Mouse (Mus musculus): Measurements from ENCODE around the gene Txnip. TPM values are rescaled to one million over a fixed set of nuclear protein-coding genes. Genes with fewer than 3 reads are reported as not detected.

Txnip gene
- polyA plus RNA-seq, 1 experiment: 22.7 TPM

DNA sequence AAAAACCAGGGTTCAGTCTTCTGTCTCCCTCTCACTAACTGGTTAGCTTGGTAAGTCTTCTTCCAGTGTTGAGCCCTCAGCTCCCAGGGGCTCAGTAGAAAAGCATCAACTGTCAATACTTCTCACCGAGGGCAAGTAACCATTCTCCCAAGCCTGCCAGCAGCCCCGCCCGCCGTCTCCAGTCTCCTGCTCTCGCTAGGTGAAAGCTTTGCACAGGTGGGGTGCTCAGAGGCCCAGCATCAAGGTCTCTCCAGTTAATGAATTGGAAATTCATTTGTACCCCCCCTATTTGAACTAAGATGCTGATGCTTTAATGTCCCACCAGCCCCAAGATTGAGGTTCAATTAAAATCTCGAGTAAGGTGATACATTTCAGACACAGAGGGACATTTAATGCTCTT is 23.4 kb downstream of the Txnip start:
- Histone ChIP-seq H3K4me1 (peaks cover 48% of the 10 kb centered on the region), H3K9me3 (peaks cover 6% of the 10 kb centered on the region; the same call in 1 of the 2 replicates), H3K27me3 (replicated peaks) (no peaks in the 10 kb centered on the region), H3K4me3 (replicated peaks) (no peak overlapping the region), H3K36me3 (replicated peaks; ENCODE audit: low read length) (peaks cover 27% of the 10 kb centered on the region)
- no peak for TF ChIP-seq FLI1 (IDR thresholded peaks at IDR 0.05; ENCODE audit: low read length)

DNA sequence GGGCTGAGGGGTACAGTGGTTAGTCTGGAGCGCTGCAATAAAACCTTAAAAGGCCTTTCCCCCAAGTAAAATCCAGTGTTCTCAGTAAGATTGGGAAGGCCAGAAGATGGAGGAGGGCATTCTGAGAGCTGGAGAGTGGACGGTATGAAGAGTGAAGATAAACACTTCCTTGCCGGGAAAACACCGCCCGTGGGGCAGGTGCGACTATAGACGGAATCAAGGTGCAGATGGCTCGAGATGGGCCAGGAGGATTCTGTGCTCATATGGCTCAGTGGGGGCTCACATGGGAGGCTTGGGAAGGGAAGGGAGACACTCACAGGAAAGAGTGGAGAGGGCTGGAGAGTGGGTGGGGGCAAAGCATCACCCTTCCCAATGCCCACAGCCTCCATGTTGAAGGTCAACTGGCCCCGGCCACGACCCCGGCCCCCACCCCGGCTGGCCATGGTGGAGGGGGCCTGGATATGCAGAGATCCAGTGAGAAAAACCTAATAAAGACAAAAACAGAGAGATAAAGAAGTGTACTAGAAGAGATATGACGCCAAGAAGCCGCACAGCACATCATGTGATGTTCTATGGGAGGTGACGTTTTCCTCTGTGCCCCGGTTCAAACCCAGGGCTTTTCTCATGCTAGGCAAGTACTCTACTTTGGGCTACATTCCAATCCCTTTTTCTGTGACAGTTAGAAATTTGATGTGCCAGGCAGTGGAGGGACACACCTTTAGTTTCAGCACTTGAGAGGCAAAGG is 24.2 kb downstream of the Txnip start:
- Histone ChIP-seq H3K4me1 (peaks cover 42% of the 10 kb centered on the region), H3K27me3 (replicated peaks) (no peaks in the 10 kb centered on the region), H3K9me3 (peaks cover 6% of the 10 kb centered on the region; the same call in 1 of the 2 replicates), H3K36me3 (replicated peaks; ENCODE audit: low read length) (peaks cover 27% of the 10 kb centered on the region), H3K4me3 (replicated peaks) (no peak overlapping the region)
- TF ChIP-seq FLI1 (IDR thresholded peaks at IDR 0.05; ENCODE audit: low read length) (no peak), GATA1 (IDR thresholded peaks at IDR 0.05; ENCODE audit: borderline replicate concordance, low read length) (no peak)

DNA sequence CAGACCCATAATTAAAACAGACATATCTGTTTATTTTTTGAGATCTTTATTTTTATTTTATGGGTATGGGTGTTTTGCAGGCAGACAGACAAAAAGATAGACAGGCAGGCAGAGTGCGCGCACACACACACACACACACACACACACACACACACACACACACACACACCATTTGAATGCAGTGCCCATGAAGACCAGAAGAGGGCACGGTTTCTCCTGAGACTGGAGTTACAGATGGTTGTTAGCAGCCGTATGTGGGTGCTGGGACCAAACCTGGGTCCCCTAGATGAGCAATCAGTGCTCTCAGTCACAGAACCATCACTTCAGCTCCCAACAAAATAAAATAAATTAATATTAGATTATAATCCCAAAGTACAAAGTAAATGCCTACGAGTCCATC is 25.6 kb downstream of the Txnip start:
- peaks cover 35% of the 10 kb centered on the region for H3K4me1 ChIP-seq
- H3K4me3 ChIP-seq (replicated peaks): no peak overlapping the region
- no peak for TF ChIP-seq FLI1 (IDR thresholded peaks at IDR 0.05; ENCODE audit: low read length)
- no peak for TF ChIP-seq GATA1 (IDR thresholded peaks at IDR 0.05; ENCODE audit: borderline replicate concordance, low read length)
- H3K27me3 ChIP-seq (replicated peaks): no peaks in the 10 kb centered on the region
- peaks cover 32% of the 10 kb centered on the region for H3K36me3 ChIP-seq (replicated peaks; ENCODE audit: low read length)
- H3K9me3 ChIP-seq: peaks cover 11% of the 10 kb centered on the region

DNA sequence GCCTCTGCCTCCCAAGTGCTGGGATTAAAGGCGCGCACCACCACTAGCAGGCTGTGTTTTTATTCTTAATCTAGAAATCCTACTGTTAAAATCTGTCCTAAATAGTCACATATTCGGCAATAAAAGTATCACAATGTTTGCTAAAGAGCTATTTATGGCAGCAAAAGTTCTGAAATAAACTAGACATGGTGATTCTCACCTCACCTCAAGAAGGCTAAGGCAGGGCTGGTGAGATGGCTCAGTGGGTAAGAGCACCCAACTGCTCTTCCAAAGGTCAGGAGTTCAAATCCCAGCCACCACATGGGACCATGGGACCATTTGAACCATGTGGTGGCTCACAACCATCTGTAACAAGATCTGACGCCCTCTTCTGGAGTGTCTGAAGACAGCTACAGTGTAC is 32.9 kb downstream of the Txnip start:
- Histone ChIP-seq H3K4me1 (peaks cover 27% of the 10 kb centered on the region), H3K27me3 (replicated peaks) (peaks cover 5% of the 10 kb centered on the region), H3K4me3 (replicated peaks) (no peak overlapping the region), H3K9me3 (peaks cover 10% of the 10 kb centered on the region), H3K36me3 (replicated peaks; ENCODE audit: low read length) (peaks cover 17% of the 10 kb centered on the region)
- TF ChIP-seq GATA1 (IDR thresholded peaks at IDR 0.05; ENCODE audit: borderline replicate concordance, low read length) (no peak), FLI1 (IDR thresholded peaks at IDR 0.05; ENCODE audit: low read length) (no peak)

DNA sequence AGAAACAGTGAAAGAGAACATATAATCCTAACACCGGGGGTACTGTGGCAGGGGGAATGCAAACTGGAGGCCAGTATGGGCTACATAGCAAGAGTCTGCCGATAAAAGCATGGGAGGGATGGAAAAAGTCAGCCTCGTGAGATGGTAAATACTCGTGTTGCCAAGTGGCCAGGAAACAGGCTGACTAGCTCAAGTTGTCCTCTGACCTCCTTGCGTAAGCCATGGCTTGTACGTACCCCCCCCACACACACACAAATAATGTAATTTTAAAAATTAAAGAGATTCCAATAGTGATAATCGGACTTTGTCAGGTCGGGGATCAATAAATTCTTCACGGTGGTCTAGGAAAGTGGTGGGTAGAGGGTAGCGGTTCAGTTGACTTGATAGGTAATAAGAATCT is 35.6 kb downstream of the Txnip start:
- Histone ChIP-seq H3K4me3 (replicated peaks) (peak overlapping the region; percentile 93), H3K27me3 (replicated peaks) (peaks cover 32% of the 10 kb centered on the region), H3K9me3 (peaks cover 4% of the 10 kb centered on the region; the same call in 1 of the 2 replicates), H3K36me3 (replicated peaks; ENCODE audit: low read length) (peaks cover 12% of the 10 kb centered on the region), H3K4me1 (peaks cover 47% of the 10 kb centered on the region)
- TF ChIP-seq FLI1 (IDR thresholded peaks at IDR 0.05; ENCODE audit: low read length): no peak
- TF ChIP-seq GATA1 (IDR thresholded peaks at IDR 0.05; ENCODE audit: borderline replicate concordance, low read length): no peak

DNA sequence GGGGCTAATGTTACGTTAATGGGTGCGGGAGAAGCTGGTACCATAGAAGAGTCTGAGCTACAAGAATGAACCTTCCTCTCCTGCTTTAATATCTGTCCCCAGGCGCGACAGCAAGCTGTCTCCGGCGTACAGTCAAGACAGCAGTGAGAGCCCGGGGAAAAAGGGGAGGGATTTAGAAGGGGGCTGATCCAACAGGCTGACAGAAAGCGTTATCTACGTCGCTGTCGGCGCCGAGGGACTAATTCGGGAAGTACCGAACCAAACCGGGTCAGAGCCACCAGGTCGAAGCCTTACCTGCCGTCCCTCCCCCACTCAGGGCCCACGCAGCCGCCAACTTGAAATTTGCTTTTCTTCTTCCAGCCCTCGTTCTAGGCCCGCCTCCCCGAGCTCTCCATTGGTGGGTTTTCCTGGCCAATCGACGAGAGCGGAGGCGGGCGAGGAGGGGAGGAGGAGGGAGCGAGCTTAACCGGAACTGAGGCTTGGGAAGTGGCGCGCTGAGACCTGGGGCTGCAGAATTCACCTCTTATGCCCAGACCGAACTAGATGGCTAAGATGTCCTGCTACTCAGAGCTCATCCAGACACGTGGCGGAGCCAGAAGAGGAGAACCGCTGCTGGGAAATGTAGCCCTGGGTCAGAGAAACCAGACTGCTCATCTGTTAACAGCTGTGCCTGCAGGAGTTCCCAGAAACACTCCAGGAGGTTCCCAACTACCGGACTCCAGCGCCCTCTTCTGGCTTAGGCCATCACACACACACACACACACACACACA is 36.2 kb downstream of the Txnip start, which contains the start of gene Polr3gl:
TSS of gene Polr3gl (minus strand) at position 392 of the 771 bp plus-strand sequence.
- Histone ChIP-seq H3K4me3 (replicated peaks) (peak within 1 kb of the TSS; percentile 93), H3K9me3 (peaks cover 4% of the 10 kb centered on the region; the same call in 1 of the 2 replicates), H3K4me1 (peaks cover 53% of the 10 kb centered on the region), H3K27me3 (replicated peaks) (peaks cover 38% of the 10 kb centered on the region), H3K36me3 (replicated peaks; ENCODE audit: low read length) (peaks cover 12% of the 10 kb centered on the region)
- TF ChIP-seq GATA1 (IDR thresholded peaks at IDR 0.05; ENCODE audit: borderline replicate concordance, low read length) (no peak), FLI1 (IDR thresholded peaks at IDR 0.05; ENCODE audit: low read length) (no peak)

DNA sequence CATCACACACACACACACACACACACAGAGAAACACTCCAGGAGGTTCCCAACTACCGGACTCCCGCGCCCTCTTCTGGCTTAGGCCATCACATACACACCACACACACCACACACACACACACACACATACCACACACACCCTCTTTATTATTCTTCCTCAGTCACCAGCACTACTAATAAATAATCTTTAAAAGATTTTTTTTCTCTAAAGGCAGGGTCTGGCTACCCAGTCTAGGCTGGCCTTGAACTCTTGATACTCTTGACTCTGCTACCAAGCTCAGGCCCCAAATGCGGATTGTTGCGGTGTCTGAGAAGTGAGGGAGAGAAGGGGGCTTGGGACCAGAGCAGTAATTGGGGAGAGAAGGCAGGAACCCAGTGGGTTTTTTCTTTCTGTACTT is 37.1 kb downstream of the Txnip start:
- Histone ChIP-seq H3K36me3 (replicated peaks; ENCODE audit: low read length) (peaks cover 8% of the 10 kb centered on the region), H3K4me1 (peaks cover 62% of the 10 kb centered on the region), H3K27me3 (replicated peaks) (peaks cover 47% of the 10 kb centered on the region), H3K4me3 (replicated peaks) (no peak overlapping the region), H3K9me3 (peaks cover 4% of the 10 kb centered on the region; the same call in 1 of the 2 replicates)
- no peak for TF ChIP-seq FLI1 (IDR thresholded peaks at IDR 0.05; ENCODE audit: low read length)
- no peak for TF ChIP-seq GATA1 (IDR thresholded peaks at IDR 0.05; ENCODE audit: borderline replicate concordance, low read length)

DNA sequence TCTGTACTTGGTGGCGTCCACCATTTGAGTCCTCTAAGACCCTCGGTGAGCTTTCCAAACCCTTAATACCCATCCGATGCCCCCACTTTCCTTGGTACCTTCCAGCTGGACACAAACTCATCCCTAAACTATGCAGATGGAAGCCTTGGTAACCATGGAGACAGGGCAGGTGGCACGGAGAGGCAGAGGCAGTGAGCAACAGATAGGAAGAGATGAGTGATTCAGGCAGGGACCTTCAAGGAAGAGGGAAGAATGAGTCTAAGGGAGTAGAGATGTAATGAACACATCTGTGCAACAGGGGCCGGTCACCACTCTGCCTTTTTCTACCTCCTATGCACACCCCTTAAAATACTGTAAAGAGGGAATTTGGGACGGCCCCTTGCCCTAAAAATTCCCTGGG is 37.9 kb downstream of the Txnip start:
- Histone ChIP-seq H3K36me3 (replicated peaks; ENCODE audit: low read length) (peaks cover 1% of the 10 kb centered on the region), H3K4me3 (replicated peaks) (peak overlapping the region; percentile 46), H3K9me3 (no peaks in the 10 kb centered on the region), H3K4me1 (peaks cover 70% of the 10 kb centered on the region), H3K27me3 (replicated peaks) (peaks cover 49% of the 10 kb centered on the region)
- no peak for TF ChIP-seq GATA1 (IDR thresholded peaks at IDR 0.05; ENCODE audit: borderline replicate concordance, low read length)
- TF ChIP-seq FLI1 (IDR thresholded peaks at IDR 0.05; ENCODE audit: low read length): no peak

DNA sequence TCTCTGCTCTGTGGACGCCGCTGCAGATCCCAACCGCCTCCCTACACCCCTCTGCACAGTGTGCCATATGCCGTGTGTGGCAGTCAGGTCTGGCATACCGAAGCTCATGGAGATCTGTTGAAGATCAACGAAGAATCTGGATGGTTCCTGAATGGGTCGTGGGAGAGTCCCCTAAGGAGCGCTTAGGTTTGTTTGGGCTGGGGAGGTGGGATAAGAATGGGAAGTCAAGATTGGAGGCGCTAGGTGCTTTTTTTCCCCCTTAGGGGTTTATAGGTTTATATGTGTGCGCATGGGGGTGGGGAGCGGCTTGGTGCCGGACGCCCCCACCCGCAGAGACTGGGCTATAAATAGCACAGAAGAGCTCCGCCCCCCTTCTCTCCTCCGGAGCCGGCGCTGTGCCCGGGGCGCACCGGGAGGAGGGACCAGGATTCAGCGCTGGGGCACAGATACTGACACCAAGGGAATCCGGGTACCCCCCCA is 38.5 kb downstream of the Txnip start, which contains the start of gene Ankrd34a:
TSS of gene Ankrd34a (plus strand) at position 409 of the 480 bp plus-strand sequence.
- TF ChIP-seq GATA1 (IDR thresholded peaks at IDR 0.05; ENCODE audit: borderline replicate concordance, low read length): no peak
- TF ChIP-seq FLI1 (IDR thresholded peaks at IDR 0.05; ENCODE audit: low read length): no peak
- no peaks in the 10 kb centered on the region for H3K9me3 ChIP-seq
- H3K4me1 ChIP-seq: peaks cover 76% of the 10 kb centered on the region
- peak within 1 kb of the TSS; percentile 91 for H3K4me3 ChIP-seq (replicated peaks)
- H3K36me3 ChIP-seq (replicated peaks; ENCODE audit: low read length): no peaks in the 10 kb centered on the region
- H3K27me3 ChIP-seq (replicated peaks): peaks cover 53% of the 10 kb centered on the region

DNA sequence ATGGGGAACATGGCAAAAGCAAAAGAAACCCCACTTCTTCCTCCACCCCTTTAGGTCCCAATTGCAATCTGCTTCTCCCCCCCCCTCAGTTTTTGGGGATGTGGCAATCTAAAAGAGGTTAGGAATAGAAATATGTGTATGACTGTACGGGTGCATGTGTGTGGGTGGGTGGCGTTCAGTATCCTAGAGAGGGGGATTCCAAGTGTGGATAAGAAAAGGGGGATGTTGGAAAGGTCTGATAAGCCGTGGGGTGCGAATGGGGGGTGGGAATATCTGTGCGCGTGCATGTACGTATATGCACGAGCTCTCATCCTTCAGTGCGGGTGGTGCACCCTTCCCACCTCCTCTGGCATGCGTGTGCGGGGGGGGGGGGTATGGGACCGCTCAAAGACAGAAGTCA is 39.1 kb downstream of the Txnip start:
- H3K4me1 ChIP-seq: peaks cover 81% of the 10 kb centered on the region
- peaks cover 54% of the 10 kb centered on the region for H3K27me3 ChIP-seq (replicated peaks)
- H3K36me3 ChIP-seq (replicated peaks; ENCODE audit: low read length): no peaks in the 10 kb centered on the region
- no peaks in the 10 kb centered on the region for H3K9me3 ChIP-seq
- H3K4me3 ChIP-seq (replicated peaks): peak overlapping the region; percentile 91
- TF ChIP-seq GATA1 (IDR thresholded peaks at IDR 0.05; ENCODE audit: borderline replicate concordance, low read length) (no peak), FLI1 (IDR thresholded peaks at IDR 0.05; ENCODE audit: low read length) (no peak)

Measured in megakaryocyte, embryonic 14.5 days (primary cell).